Mouse (Mus musculus) hindbrain, embryonic 14.5 days (tissue): ENCODE measurements around the gene Cfap58. TPM values are rescaled to one million over a fixed set of nuclear protein-coding genes. Genes with fewer than 3 reads are reported as not detected.
A peak's percentile ranks its signal among the peaks of the same experiment; 100 is the strongest.

Experiments used
- ATAC-seq: fragments of 200-750 bp; cut with Nextera tagmentation; 2 replicates; pipeline ENCODE4 v1.8.0; 2017; ENCODE audit warnings: moderate number of reproducible peaks, mild to moderate bottlenecking, moderate TSS enrichment, moderate library complexity; ENCODE audit not compliant: low FRiP score
- DNase-seq: peaks from one replicate; pipeline ENCODE4 v3.0.0-alpha.2; 2015; ENCODE audit warnings: low spot score
- H3K27ac ChIP-seq: fragments of 300-500 bp; sonication (generic); 2 replicates; pipeline ENCODE4 v1.5.1; 2014; ENCODE audit warnings: mild to moderate bottlenecking, moderate library complexity
- H3K27me3 ChIP-seq: fragments of 300-500 bp; sonication (generic); 2 replicates; pipeline ENCODE4 v1.6.1; 2014; ENCODE audit warnings: mild to moderate bottlenecking, low read length, mixed read lengths; ENCODE audit not compliant: control insufficient read depth, insufficient read depth
- H3K36me3 ChIP-seq: fragments of 300-500 bp; sonication (generic); replicated peaks from 2 replicates; pipeline ENCODE4 v1.6.1; 2014; ENCODE audit not compliant: control insufficient read depth, insufficient read depth
- H3K4me1 ChIP-seq: fragments of 300-500 bp; sonication (generic); replicated peaks from 2 replicates; pipeline ENCODE4 v1.6.1; 2014; ENCODE audit warnings: antibody characterized with exemption, low read length, mixed read lengths; ENCODE audit not compliant: control insufficient read depth, insufficient read depth
- H3K4me2 ChIP-seq: fragments of 300-500 bp; sonication (generic); replicated peaks from 2 replicates; pipeline ENCODE4 v1.6.1; 2014; ENCODE audit warnings: mild to moderate bottlenecking, moderate library complexity
- H3K4me3 ChIP-seq: fragments of 300-500 bp; sonication (generic); replicated peaks from 2 replicates; pipeline ENCODE4 v1.5.1; 2014; ENCODE audit warnings: mild to moderate bottlenecking, low read length
- H3K9ac ChIP-seq: fragments of 300-500 bp; sonication (generic); 2 replicates; pipeline ENCODE4 v1.6.1; 2014
- H3K9me3 ChIP-seq: fragments of 300-500 bp; sonication (generic); 2 replicates; pipeline ENCODE4 v1.6.1; 2016; ENCODE audit warnings: low read length; ENCODE audit not compliant: control insufficient read depth
- WGBS: fragments of 180-500 bp; shearing (Covaris S2); extraction: QIAGEN DNeasy Blood & Tissue Kit; methylation state at CpG from one replicate; pipeline ENCODE4 v1.1.7; 2014; 5-methylcytosine and 5-hydroxymethylcytosine counted together
- polyA plus RNA-seq: library from polyadenylated mRNA; unstranded; fragments of >200 nt; fragmentation: Nextera tagmentation; extraction: Ambion mirVana; gene quantifications from 2 replicates; pipeline ENCODE4 v1.2.1, GENCODE M21; 2014

Gene Cfap58
- polyA plus RNA-seq, result 0.46 and 1.1 TPM in 2 replicates

GRCm38 (mm10) chr19:47937443-47938406, at the start of gene Cfap58:
TSS of gene Cfap58 (plus strand) at chr19:47937675.
- Histone ChIP-seq H3K27ac (peak within 1 kb of the TSS; percentile 65), H3K27me3 (no peaks in the 10 kb centered on the region), H3K4me3 (peak within 1 kb of the TSS; percentile 36), H3K9ac (peak within 1 kb of the TSS; percentile 48), H3K36me3 (no peaks in the 10 kb centered on the region), H3K4me2 (peak within 1 kb of the TSS; percentile 69), H3K4me1 (no peaks in the 10 kb centered on the region), H3K9me3 (no peaks in the 10 kb centered on the region)
- DNase-seq, result peak; percentile 80
- WGBS, result 2% methylated on average over 41 of the region's 41 CpGs
- ATAC-seq, result peak; percentile 90

DNA sequence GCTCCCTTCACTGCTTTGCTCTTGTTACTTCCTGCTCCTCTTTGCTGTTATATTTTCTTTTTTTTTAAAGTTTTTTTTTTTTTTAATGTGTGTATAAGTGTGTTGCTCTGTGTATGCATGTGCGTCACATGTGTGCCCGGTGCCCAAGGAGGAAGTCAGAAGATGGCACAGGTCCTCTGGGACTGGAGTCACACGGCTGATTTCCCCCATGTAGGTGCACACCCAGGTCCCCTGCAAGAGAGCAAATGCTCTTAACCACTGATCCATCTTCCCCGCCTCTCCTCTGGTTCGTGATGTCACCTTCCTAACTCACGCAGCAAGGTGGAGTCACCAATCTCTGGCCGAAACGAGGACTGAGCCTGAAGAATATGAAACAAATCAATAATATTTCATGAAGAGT, 49.4 kb upstream of the Cfap58 start:
- no peak for ATAC-seq
- DNase-seq, result no peak
- no peaks in the 10 kb centered on the region for H3K36me3 ChIP-seq
- 91% methylated on average over 8 of the region's 8 CpGs for WGBS
- no peak overlapping the region for H3K4me2 ChIP-seq
- H3K27me3 ChIP-seq, result no peaks in the 10 kb centered on the region
- H3K9me3 ChIP-seq, result no peaks in the 10 kb centered on the region
- no peak overlapping the region for H3K9ac ChIP-seq
- no peaks in the 10 kb centered on the region for H3K4me1 ChIP-seq
- H3K27ac ChIP-seq, result no peak overlapping the region
- no peak overlapping the region for H3K4me3 ChIP-seq

GRCm38 (mm10) chr19:47890489-47891130, 46.9 kb upstream of the Cfap58 start:
- H3K27me3 ChIP-seq, result no peaks in the 10 kb centered on the region
- H3K4me1 ChIP-seq, result no peaks in the 10 kb centered on the region
- ATAC-seq (no peak), DNase-seq (no peak)
- no peak overlapping the region for H3K9ac ChIP-seq
- no peak overlapping the region for H3K4me2 ChIP-seq
- no peak overlapping the region for H3K4me3 ChIP-seq
- 78% methylated on average over 10 of the region's 10 CpGs for WGBS
- H3K27ac ChIP-seq, result no peak overlapping the region
- peaks cover 3% of the 10 kb centered on the region; the same call in 1 of the 2 replicates for H3K36me3 ChIP-seq
- H3K9me3 ChIP-seq, result no peaks in the 10 kb centered on the region

DNA sequence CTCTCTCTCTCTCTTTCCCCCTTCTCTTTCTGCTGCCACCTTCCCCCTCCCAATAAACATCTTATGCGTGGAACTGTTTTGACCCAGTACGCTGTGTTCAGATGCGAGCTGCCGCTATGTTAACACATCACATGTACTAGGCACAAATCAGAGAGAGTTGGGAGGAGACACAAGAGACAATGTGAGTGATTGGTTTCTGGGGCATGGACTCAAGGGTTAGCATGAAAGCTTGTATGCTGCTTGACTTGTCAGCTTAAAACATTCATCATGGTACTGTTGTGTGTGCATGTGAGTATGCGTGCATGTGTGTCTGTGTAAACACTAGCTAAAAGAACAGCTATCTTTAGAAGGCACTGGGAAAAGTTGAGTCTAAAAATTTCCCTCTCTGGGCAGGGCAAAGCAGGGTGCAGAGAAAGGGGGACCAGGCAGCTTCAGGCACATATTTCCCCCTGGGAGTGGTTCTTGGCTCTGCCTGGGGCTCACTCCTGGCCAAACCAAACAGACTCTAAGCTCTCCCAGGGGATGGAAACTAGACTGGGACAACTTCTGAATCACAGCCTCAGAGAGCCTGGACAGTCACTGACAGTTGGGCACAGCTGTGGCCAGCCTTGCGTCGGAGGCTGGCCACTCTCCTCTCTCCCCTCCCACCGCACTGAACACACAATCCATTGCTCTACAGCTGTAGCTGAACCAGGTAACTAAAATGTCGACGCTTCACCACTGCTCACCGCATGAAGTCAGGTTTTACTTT, 45.7 kb upstream of the Cfap58 start:
- H3K9ac ChIP-seq, result no peak overlapping the region
- no peak overlapping the region for H3K4me3 ChIP-seq
- peaks cover 8% of the 10 kb centered on the region for H3K36me3 ChIP-seq
- no peaks in the 10 kb centered on the region for H3K9me3 ChIP-seq
- 80% methylated on average over 11 of the region's 11 CpGs for WGBS
- DNase-seq (no peak), ATAC-seq (no peak)
- H3K27ac ChIP-seq, result no peak overlapping the region
- no peaks in the 10 kb centered on the region for H3K27me3 ChIP-seq
- H3K4me2 ChIP-seq, result no peak overlapping the region
- H3K4me1 ChIP-seq, result no peaks in the 10 kb centered on the region

GRCm38 (mm10) chr19:47893092-47893491, 44.4 kb upstream of the Cfap58 start:
- WGBS, result 92% methylated on average over 6 of the region's 6 CpGs
- ATAC-seq (no peak), DNase-seq (no peak)
- H3K4me1 ChIP-seq, result no peaks in the 10 kb centered on the region
- H3K4me2 ChIP-seq, result no peak overlapping the region
- H3K36me3 ChIP-seq, result peaks cover 15% of the 10 kb centered on the region
- no peak overlapping the region for H3K9ac ChIP-seq
- no peaks in the 10 kb centered on the region for H3K9me3 ChIP-seq
- H3K27ac ChIP-seq, result no peak overlapping the region
- no peak overlapping the region for H3K4me3 ChIP-seq
- no peaks in the 10 kb centered on the region for H3K27me3 ChIP-seq

- no peak overlapping the region for H3K9ac ChIP-seq
- H3K4me1 ChIP-seq, result no peaks in the 10 kb centered on the region
- ATAC-seq (no peak), DNase-seq (no peak)
- no peaks in the 10 kb centered on the region for H3K27me3 ChIP-seq
- peaks cover 15% of the 10 kb centered on the region for H3K36me3 ChIP-seq
- no peak overlapping the region for H3K4me2 ChIP-seq
- 93% methylated on average over 8 of the region's 8 CpGs for WGBS
- H3K4me3 ChIP-seq, result no peak overlapping the region
- no peak overlapping the region for H3K27ac ChIP-seq
- no peaks in the 10 kb centered on the region for H3K9me3 ChIP-seq
Observed at GRCm38 (mm10) chr19:47898472-47899079, 38.9 kb upstream of the Cfap58 start.

DNA sequence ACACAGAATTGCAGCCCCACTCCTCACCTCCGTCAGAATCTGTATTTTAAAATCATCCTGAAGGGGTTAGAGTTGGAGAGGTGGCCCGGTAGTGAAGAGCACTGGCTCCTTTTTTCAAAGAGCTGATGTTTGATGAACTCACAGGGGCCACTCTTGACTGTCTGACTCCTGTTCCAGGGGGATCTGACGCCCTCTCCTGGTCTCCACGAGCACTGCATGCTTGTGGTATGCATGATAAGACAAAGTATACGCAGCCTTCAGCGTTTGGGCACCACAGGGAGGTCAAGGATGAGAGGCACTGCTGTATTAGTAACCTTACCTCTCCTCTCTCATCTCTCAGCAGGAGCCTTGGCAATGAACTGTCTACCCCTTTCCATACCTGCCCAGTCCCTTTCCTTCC, 37.5 kb upstream of the Cfap58 start:
- Histone ChIP-seq H3K36me3 (peaks cover 12% of the 10 kb centered on the region; the same call in 1 of the 2 replicates), H3K9me3 (no peaks in the 10 kb centered on the region), H3K4me1 (no peaks in the 10 kb centered on the region), H3K4me2 (no peak overlapping the region), H3K27ac (no peak overlapping the region), H3K9ac (no peak overlapping the region), H3K4me3 (no peak overlapping the region), H3K27me3 (no peaks in the 10 kb centered on the region)
- no peak for DNase-seq
- WGBS, result 68% methylated on average over 6 of the region's 6 CpGs
- no peak for ATAC-seq

- Histone ChIP-seq H3K27ac (no peak overlapping the region), H3K4me2 (no peak overlapping the region), H3K27me3 (no peaks in the 10 kb centered on the region), H3K4me3 (no peak overlapping the region), H3K36me3 (peaks cover 12% of the 10 kb centered on the region; the same call in 1 of the 2 replicates), H3K9me3 (no peaks in the 10 kb centered on the region), H3K4me1 (no peaks in the 10 kb centered on the region), H3K9ac (no peak overlapping the region)
- ATAC-seq (no peak), DNase-seq (no peak)
- 85% methylated on average over 10 of the region's 10 CpGs for WGBS
Observed at GRCm38 (mm10) chr19:47900558-47900957, 36.9 kb upstream of the Cfap58 start.
